Mouse (Mus musculus) midbrain, embryonic 14.5 days (tissue): ENCODE measurements around the gene Atp1b3. TPM values are rescaled to one million over a fixed set of nuclear protein-coding genes. Genes with fewer than 3 reads are reported as not detected.

Experiments used
- polyA plus RNA-seq: library from polyadenylated mRNA; unstranded; fragments of >200 nt; fragmentation: Nextera tagmentation; extraction: Ambion mirVana; gene quantifications from 2 replicates; pipeline ENCODE4 v1.2.1, GENCODE M21; 2014

Atp1b3 gene
- polyA plus RNA-seq, 1 experiment from 2014 or later, result 183 TPM

Other genes starting within 250 kb of the Atp1b3 start
- gene Gk5, start 245.1 kb downstream of the Atp1b3 start, polyA plus RNA-seq, result 2.3 and 2.8 TPM in 2 replicates
- gene Tfdp2, start 168.2 kb downstream of the Atp1b3 start, polyA plus RNA-seq, result 32.5 and 36.8 TPM in 2 replicates
- gene Rnf7, start 114.2 kb upstream of the Atp1b3 start, polyA plus RNA-seq, result 262 and 263 TPM in 2 replicates
- gene Gm28729, start 160.8 kb upstream of the Atp1b3 start, polyA plus RNA-seq, result not detected in 2 replicates